Mouse (Mus musculus): ENCODE results near the gene Edc4. TPM values are rescaled to one million over a fixed set of nuclear protein-coding genes. Genes with fewer than 3 reads are reported as not detected.

Gene Edc4
- polyA plus RNA-seq, 1 experiment from 2014 or later = 41.8 TPM

DNA sequence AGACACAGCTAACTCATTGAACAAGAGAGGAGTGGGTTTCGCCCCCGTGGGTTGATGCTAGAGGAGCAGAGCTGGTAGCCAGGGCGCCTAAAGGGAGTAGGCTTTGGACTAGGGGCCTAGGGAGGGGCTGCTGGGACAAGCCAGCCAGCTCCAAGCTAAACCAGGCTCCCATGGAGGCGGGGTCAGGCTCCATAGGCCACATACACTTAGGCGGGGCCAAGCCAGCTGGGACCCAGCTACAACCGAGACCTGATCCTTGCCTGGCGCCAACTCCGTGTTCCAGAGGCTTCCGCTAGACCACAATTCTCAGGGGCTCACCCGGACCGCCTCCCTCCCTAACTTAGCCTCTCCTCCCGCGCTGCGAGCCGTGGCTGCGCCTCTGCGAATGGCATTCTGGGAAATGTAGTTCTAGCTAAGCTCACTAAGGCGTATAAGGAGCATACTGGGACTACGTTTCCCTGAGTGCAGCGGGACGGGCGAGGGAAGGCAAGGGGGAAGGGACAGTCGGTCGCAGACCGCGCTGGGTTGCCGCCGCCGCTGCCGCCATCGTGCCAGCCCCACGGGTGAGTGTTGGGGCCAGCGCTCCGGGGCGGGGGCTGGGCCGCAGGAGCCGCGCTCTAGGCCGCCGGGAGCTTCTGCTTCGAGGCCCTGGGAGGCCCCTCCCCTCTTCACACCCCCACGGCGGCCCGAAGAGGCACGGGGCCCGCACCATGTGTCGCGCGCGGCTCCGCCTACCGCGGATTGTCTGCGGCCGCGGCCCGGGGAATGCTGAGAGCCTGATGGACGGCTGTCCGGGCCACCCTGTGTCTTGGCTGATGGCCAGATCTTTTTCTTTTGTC, 20.3 kb upstream of the Edc4 start, which contains the start of gene Nutf2:
Nutf2 (plus strand) TSS at position 438 of the 839 bp plus-strand sequence.
- H3K4me2 ChIP-seq (ENCODE audit: low read depth, low read length) = peak within 1 kb of the TSS; percentile 88
- H3K4me1 ChIP-seq (ENCODE audit: control insufficient read depth, insufficient read depth, low read length) = peaks cover 45% of the 10 kb centered on the region
- peak within 1 kb of the TSS; percentile 95 for H3K9ac ChIP-seq (ENCODE audit: low read length)
- peak; percentile 99 for ATAC-seq (ENCODE audit: insufficient read depth, low FRiP score)
- peak within 1 kb of the TSS; percentile 98 for H3K4me3 ChIP-seq (replicated peaks; ENCODE audit: low read length)
- WGBS = 1% methylated on average over 58 of the region's 59 CpGs
- H3K27me3 ChIP-seq (ENCODE audit: control insufficient read depth, insufficient read depth, low read length) = no peaks in the 10 kb centered on the region
- H3K27ac ChIP-seq (ENCODE audit: low read length) = peak within 1 kb of the TSS; percentile 93
- H3K9me3 ChIP-seq (replicated peaks; ENCODE audit: control insufficient read depth, low read length) = no peaks in the 10 kb centered on the region
- no peaks in the 10 kb centered on the region for H3K36me3 ChIP-seq (ENCODE audit: control insufficient read depth, insufficient read depth, low read length)

DNA sequence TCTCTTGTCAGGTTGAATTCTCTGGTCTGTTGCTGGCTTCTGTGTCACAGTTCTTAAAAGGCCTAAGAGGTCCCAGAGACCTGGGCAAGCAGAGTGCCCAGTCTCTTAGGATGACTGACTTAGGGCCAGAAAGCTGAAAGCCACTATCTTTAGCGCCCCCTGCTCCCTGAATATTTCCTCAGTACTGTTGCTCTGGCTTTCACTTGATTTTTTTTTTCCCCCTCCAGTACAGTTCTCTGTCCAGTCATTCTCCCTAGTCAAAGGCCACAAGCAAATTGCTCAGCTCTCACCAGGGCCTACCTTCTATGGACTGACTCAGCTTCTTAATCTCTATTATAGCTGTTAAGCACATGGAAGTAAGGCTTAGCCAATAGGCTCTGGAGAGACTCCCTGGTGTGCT, 18.7 kb upstream of the Edc4 start:
- Histone ChIP-seq H3K27me3 (ENCODE audit: control insufficient read depth, insufficient read depth, low read length) (no peaks in the 10 kb centered on the region), H3K4me2 (ENCODE audit: low read depth, low read length) (peak overlapping the region; percentile 88), H3K9me3 (replicated peaks; ENCODE audit: control insufficient read depth, low read length) (no peaks in the 10 kb centered on the region), H3K9ac (ENCODE audit: low read length) (peak overlapping the region; percentile 95), H3K4me3 (replicated peaks; ENCODE audit: low read length) (peak overlapping the region; percentile 98), H3K36me3 (ENCODE audit: control insufficient read depth, insufficient read depth, low read length) (0 out of 2 replicates have a peak, but pooled peaks cover 2% of the 10 kb centered on the region), H3K4me1 (ENCODE audit: control insufficient read depth, insufficient read depth, low read length) (peaks cover 34% of the 10 kb centered on the region), H3K27ac (ENCODE audit: low read length) (no peak overlapping the region)
- WGBS = 10% methylated on average over 1 of the region's 1 CpGs
- ATAC-seq (ENCODE audit: insufficient read depth, low FRiP score) = no peak

DNA sequence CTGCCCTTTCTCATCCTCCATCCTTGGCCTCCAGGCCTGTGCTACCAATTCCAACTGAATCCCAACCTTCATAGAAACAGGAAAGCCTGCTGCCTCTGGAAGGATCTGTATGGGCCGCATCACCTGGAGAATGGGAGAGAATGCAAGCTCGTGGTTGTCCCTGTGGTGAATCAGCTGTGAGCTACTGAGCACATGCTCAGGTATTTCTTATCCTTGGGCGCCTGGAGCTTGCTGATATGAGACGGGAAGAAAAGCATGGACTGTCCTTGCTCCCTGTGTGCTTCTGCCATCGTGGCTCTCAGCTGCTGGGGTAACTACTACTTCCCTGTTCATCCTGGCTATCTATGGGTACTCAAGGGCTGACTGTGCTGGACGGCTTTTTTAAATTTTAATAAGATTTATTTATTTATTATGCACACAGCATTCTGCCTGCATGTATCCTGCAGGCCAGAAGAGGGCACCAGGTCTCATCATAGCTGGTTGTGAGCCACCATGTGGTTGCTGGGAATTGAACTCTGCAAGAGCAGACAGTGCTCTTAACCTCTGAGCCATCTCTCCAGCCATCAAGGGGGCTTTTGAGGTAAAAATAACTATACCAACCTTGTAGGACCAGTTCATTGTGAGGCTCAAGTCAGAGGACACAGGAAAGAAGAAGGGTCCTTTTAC, 14.2 kb upstream of the Edc4 start:
- H3K36me3 ChIP-seq (ENCODE audit: control insufficient read depth, insufficient read depth, low read length) = peaks cover 5% of the 10 kb centered on the region; the same call in 1 of the 2 replicates
- 80% methylated on average over 6 of the region's 6 CpGs for WGBS
- no peak overlapping the region for H3K27ac ChIP-seq (ENCODE audit: low read length)

GRCm38 (mm10) chr8:105874301-105874700, 6.4 kb upstream of the Edc4 start:
- WGBS = 80% methylated on average over 6 of the region's 6 CpGs
- H3K36me3 ChIP-seq (ENCODE audit: control insufficient read depth, insufficient read depth, low read length) = peaks cover 19% of the 10 kb centered on the region
- H3K9ac ChIP-seq (ENCODE audit: low read length) = no peak overlapping the region
- ATAC-seq (ENCODE audit: insufficient read depth, low FRiP score) = peak; percentile 44; the same call in 1 of the 2 replicates
- H3K27me3 ChIP-seq (ENCODE audit: control insufficient read depth, insufficient read depth, low read length) = no peaks in the 10 kb centered on the region
- no peak overlapping the region for H3K4me3 ChIP-seq (replicated peaks; ENCODE audit: low read length)
- no peaks in the 10 kb centered on the region for H3K9me3 ChIP-seq (replicated peaks; ENCODE audit: control insufficient read depth, low read length)
- H3K4me2 ChIP-seq (ENCODE audit: low read depth, low read length) = no peak overlapping the region
- H3K27ac ChIP-seq (ENCODE audit: low read length) = no peak overlapping the region
- H3K4me1 ChIP-seq (ENCODE audit: control insufficient read depth, insufficient read depth, low read length) = no peaks in the 10 kb centered on the region

More for the DNA sequence above, 14.2 kb upstream of the Edc4 start:
- Histone ChIP-seq H3K4me2 (ENCODE audit: low read depth, low read length) (no peak overlapping the region), H3K9ac (ENCODE audit: low read length) (no peak overlapping the region), H3K27me3 (ENCODE audit: control insufficient read depth, insufficient read depth, low read length) (no peaks in the 10 kb centered on the region), H3K4me1 (ENCODE audit: control insufficient read depth, insufficient read depth, low read length) (peaks cover 12% of the 10 kb centered on the region), H3K9me3 (replicated peaks; ENCODE audit: control insufficient read depth, low read length) (no peaks in the 10 kb centered on the region), H3K4me3 (replicated peaks; ENCODE audit: low read length) (no peak overlapping the region)
- ATAC-seq (ENCODE audit: insufficient read depth, low FRiP score) = no peak

- H3K4me3 ChIP-seq (replicated peaks; ENCODE audit: low read length) = no peak overlapping the region
- no peak overlapping the region for H3K4me2 ChIP-seq (ENCODE audit: low read depth, low read length)
- no peaks in the 10 kb centered on the region for H3K9me3 ChIP-seq (replicated peaks; ENCODE audit: control insufficient read depth, low read length)
- WGBS = 93% methylated on average over 12 of the region's 12 CpGs
- no peak overlapping the region for H3K9ac ChIP-seq (ENCODE audit: low read length)
- no peak for ATAC-seq (ENCODE audit: insufficient read depth, low FRiP score)
- H3K27me3 ChIP-seq (ENCODE audit: control insufficient read depth, insufficient read depth, low read length) = no peaks in the 10 kb centered on the region
- H3K4me1 ChIP-seq (ENCODE audit: control insufficient read depth, insufficient read depth, low read length) = peaks cover 3% of the 10 kb centered on the region; the same call in 1 of the 2 replicates
- H3K36me3 ChIP-seq (ENCODE audit: control insufficient read depth, insufficient read depth, low read length) = peaks cover 28% of the 10 kb centered on the region
- H3K27ac ChIP-seq (ENCODE audit: low read length) = no peak overlapping the region
Measured at GRCm38 (mm10) chr8:105889756-105890465, 9.2 kb downstream of the Edc4 start.

- Histone ChIP-seq H3K27me3 (ENCODE audit: control insufficient read depth, insufficient read depth, low read length) (no peaks in the 10 kb centered on the region), H3K4me2 (ENCODE audit: low read depth, low read length) (no peak overlapping the region), H3K9me3 (replicated peaks; ENCODE audit: control insufficient read depth, low read length) (no peaks in the 10 kb centered on the region), H3K4me3 (replicated peaks; ENCODE audit: low read length) (no peak overlapping the region), H3K36me3 (ENCODE audit: control insufficient read depth, insufficient read depth, low read length) (peaks cover 24% of the 10 kb centered on the region), H3K27ac (ENCODE audit: low read length) (no peak overlapping the region), H3K4me1 (ENCODE audit: control insufficient read depth, insufficient read depth, low read length) (peaks cover 3% of the 10 kb centered on the region; the same call in 1 of the 2 replicates), H3K9ac (ENCODE audit: low read length) (no peak overlapping the region)
- ATAC-seq (ENCODE audit: insufficient read depth, low FRiP score) = no peak
- 90% methylated on average over 6 of the region's 6 CpGs for WGBS
Measured at GRCm38 (mm10) chr8:105890870-105891269, 10.2 kb downstream of the Edc4 start.

DNA sequence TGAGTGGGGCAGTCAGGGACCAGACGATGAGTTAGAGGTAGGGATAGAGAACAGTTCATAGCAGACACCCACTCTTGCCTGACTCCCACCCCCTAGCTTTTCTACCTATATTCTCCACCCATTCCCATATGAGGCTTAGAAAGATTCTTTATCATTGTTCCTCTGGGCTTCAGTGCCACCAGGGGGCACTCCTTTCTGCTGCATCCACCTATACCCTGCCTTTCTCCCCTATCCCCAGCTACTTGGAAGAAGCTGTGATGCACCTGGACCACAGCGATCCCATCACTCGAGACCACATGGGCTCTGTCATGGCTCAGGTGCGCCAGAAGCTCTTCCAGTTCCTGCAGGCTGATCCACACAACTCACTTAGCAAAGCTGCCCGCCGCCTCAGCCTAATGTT, 11.8 kb downstream of the Edc4 start:
- Histone ChIP-seq H3K4me2 (ENCODE audit: low read depth, low read length) (no peak overlapping the region), H3K4me1 (ENCODE audit: control insufficient read depth, insufficient read depth, low read length) (peaks cover 3% of the 10 kb centered on the region; the same call in 1 of the 2 replicates), H3K9me3 (replicated peaks; ENCODE audit: control insufficient read depth, low read length) (no peaks in the 10 kb centered on the region), H3K36me3 (ENCODE audit: control insufficient read depth, insufficient read depth, low read length) (peaks cover 21% of the 10 kb centered on the region), H3K27ac (ENCODE audit: low read length) (no peak overlapping the region), H3K9ac (ENCODE audit: low read length) (no peak overlapping the region), H3K4me3 (replicated peaks; ENCODE audit: low read length) (no peak overlapping the region), H3K27me3 (ENCODE audit: control insufficient read depth, insufficient read depth, low read length) (no peaks in the 10 kb centered on the region)
- no peak for ATAC-seq (ENCODE audit: insufficient read depth, low FRiP score)
- WGBS = 86% methylated on average over 6 of the region's 6 CpGs

- Histone ChIP-seq H3K4me2 (ENCODE audit: low read depth, low read length) (peak within 1 kb of the TSS; percentile 34), H3K36me3 (ENCODE audit: control insufficient read depth, insufficient read depth, low read length) (peaks cover 19% of the 10 kb centered on the region), H3K27me3 (ENCODE audit: control insufficient read depth, insufficient read depth, low read length) (no peaks in the 10 kb centered on the region), H3K4me1 (ENCODE audit: control insufficient read depth, insufficient read depth, low read length) (peaks cover 3% of the 10 kb centered on the region; the same call in 1 of the 2 replicates), H3K27ac (ENCODE audit: low read length) (no peak within 1 kb of the TSS; the same call in 1 of the 2 replicates), H3K4me3 (replicated peaks; ENCODE audit: low read length) (no peak within 1 kb of the TSS), H3K9ac (ENCODE audit: low read length) (peak within 1 kb of the TSS; percentile 54; the same call in 1 of the 2 replicates), H3K9me3 (replicated peaks; ENCODE audit: control insufficient read depth, low read length) (no peaks in the 10 kb centered on the region)
- WGBS = 8% methylated on average over 11 of the region's 11 CpGs
- peak; percentile 87 for ATAC-seq (ENCODE audit: insufficient read depth, low FRiP score)
Measured at GRCm38 (mm10) chr8:105893339-105893738, 12.7 kb downstream of the Edc4 start, which contains the start of gene Nrn1l. Gene Nrn1l (plus strand): TSS chr8:105893567.

All from stomach, embryonic 16.5 days (tissue).